Mouse (Mus musculus) limb, embryonic 10.5 days (tissue): Measurements from ENCODE around the gene Ndrg3. TPM values are rescaled to one million over a fixed set of nuclear protein-coding genes. Genes with fewer than 3 reads are reported as not detected.
"Not testable (repeated sequence)": the region's sequence is repeated elsewhere in the genome, so short reads cannot be mapped to it uniquely, and the experiment has no call there.

Experiments
- DNase-seq: peaks from one replicate; pipeline ENCODE4 v3.0.0-alpha.2; 2017; ENCODE audit warnings: low spot score
- H3K27ac ChIP-seq: fragments of 300-500 bp; sonication (generic); 2 replicates; pipeline ENCODE4 v1.5.1; 2016; ENCODE audit warnings: mild to moderate bottlenecking
- H3K27me3 ChIP-seq: fragments of 300-500 bp; sonication (generic); 2 replicates; pipeline ENCODE4 v1.6.1; 2016; ENCODE audit warnings: low read depth, mild to moderate bottlenecking; ENCODE audit not compliant: poor library complexity, severe bottlenecking
- H3K36me3 ChIP-seq: fragments of 300-500 bp; sonication (generic); 2 replicates; pipeline ENCODE4 v1.6.1; 2016; ENCODE audit warnings: mild to moderate bottlenecking, moderate library complexity
- H3K4me1 ChIP-seq: fragments of 300-500 bp; sonication (generic); 2 replicates; pipeline ENCODE4 v1.6.1; 2016
- H3K4me3 ChIP-seq: fragments of 300-500 bp; sonication (generic); 2 replicates; pipeline ENCODE4 v1.5.1; 2016; ENCODE audit warnings: mild to moderate bottlenecking, moderate library complexity
- H3K9me3 ChIP-seq: fragments of 300-500 bp; sonication (generic); replicated peaks from 2 replicates; pipeline ENCODE4 v1.6.1; 2016; ENCODE audit warnings: mild to moderate bottlenecking
- WGBS: fragments of 180-500 bp; shearing (Covaris S2); methylation state at CpG from one replicate; pipeline ENCODE4 v1.1.7; 2016; 5-methylcytosine and 5-hydroxymethylcytosine counted together
- polyA plus RNA-seq: library from polyadenylated mRNA; unstranded; fragments of >200 nt; fragmentation: Nextera tagmentation; extraction: Ambion mirVana; gene quantifications from 2 replicates; pipeline ENCODE4 v1.2.1, GENCODE M21; 2016

Gene Ndrg3
- polyA plus RNA-seq, 1 experiment from 2014 or later, result 40.4 TPM

DNA sequence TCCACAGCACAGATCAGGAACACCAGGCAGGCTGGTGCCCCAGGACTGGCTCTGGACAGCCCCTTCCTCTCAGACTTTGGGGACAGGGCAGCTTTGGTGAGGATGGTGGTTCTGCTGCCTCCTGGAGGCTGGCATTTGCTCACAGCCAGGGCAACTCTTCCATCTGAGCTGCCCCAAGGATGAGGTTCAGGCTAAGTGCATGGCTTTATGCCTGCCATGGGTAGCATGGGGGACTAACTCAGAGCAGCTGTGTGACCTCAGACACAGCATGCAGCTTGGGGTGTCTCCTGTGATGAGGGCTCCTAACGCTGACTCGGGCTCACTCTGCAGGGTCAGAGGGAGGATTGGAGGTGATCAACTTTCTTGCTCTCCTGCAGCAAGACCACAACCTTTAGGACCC is 106.2 kb downstream of the Ndrg3 start:
- H3K27me3 ChIP-seq, H3K4me3 ChIP-seq, H3K9me3 ChIP-seq, H3K36me3 ChIP-seq, H3K27ac ChIP-seq, DNase-seq: not testable (repeated sequence)
- H3K4me1 ChIP-seq, result peaks cover 18% of the 10 kb centered on the region
- WGBS, result 63% methylated on average over 2 of the region's 2 CpGs

DNA sequence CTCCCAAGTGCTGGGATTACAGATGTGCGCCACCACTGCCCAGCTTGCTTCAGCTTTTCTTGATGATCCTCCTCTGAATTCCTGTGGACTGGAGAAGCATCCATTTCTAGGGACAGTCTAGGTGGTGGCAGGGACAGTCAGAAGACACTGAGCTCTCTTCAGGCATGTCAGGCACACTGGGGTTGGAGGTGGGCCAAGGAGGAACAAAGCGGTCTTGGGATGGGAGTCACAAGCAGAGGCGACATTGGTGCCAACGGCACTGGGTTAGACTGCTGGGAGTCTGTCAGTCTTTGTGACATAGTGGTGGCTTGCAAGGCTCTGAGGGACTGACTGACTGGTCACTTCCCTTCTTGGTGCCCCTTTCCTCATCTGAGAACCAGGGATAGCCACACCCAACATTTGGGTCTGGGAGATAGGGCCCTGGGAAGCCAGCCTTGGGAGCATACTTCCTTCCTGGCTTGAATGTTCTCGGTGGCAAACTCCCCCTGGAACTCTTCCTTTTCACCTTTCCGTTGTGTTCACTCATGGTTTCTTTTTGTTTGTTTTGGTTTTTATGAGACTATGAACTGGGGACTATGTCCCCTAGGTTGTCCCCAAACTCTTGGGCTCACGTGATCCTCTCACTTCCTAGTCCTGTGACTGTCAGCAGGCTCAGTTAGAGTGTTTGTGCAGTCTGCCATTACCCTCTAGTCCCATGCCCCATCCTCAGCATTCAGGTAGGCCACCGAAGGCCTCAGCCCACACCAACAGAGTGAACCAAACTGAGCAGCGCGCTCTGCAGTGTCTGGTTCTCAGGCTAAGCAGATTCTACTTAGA is 107.3 kb downstream of the Ndrg3 start:
- Histone ChIP-seq H3K9me3 (no peaks in the 10 kb centered on the region), H3K36me3 (no peaks in the 10 kb centered on the region), H3K27ac (no peak overlapping the region), H3K4me3 (no peak overlapping the region), H3K27me3 (no peaks in the 10 kb centered on the region), H3K4me1 (peaks cover 18% of the 10 kb centered on the region)
- DNase-seq, result no peak
- 90% methylated on average over 10 of the region's 10 CpGs for WGBS

DNA sequence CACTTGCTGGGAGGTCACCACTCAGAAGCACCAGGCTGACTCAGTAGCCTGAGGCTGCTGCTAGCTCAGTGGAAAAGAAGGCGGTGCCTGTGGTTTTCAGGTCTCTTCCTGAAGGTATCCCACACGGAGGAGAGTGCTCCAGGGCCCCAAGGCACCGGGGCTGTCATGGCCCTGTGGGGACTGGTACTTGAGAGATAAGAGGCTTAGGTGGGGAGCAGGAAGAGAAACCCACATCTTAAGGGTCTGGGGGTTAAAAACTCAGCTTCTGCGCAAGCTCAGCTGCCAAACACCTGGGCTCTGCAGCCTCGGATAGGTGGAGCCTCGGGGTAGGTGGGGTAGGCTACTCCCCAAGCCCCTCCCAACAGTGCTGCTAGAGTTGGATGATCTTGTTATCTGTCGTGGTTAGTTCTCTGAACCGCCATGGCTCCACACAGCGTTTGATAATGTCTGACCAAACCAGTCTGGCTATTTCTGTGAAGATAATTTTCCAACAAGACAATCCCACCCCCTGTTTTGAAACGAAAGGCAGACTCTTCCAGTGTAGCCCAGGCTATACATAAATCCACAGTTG is 109.3 kb downstream of the Ndrg3 start:
- no peak overlapping the region for H3K27ac ChIP-seq
- no peak for DNase-seq
- H3K27me3 ChIP-seq, result no peaks in the 10 kb centered on the region
- H3K36me3 ChIP-seq, result no peaks in the 10 kb centered on the region
- no peak overlapping the region for H3K4me3 ChIP-seq
- peaks cover 22% of the 10 kb centered on the region for H3K4me1 ChIP-seq
- WGBS, result 41% methylated on average over 10 of the region's 10 CpGs
- no peaks in the 10 kb centered on the region for H3K9me3 ChIP-seq

DNA sequence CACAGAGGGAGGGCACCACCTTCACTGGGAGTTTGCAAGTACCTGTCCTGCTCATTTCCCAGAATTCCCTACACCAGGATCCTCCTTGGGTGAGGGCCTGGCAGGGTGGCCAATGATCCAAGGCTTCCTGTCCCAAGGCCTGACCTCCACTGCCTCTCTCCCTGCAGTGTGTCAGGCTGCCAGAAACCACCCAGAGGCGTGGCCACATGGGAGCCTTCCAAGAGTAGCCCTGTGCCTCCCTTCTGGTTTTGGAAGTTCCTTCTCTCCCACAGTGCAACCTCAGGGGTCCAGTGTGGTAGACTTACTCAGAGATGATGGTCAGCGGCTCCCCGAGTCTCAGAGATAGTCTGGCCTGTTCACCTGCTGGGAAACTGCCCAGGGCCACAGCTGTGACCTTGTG is 112.3 kb downstream of the Ndrg3 start:
- Histone ChIP-seq H3K4me3 (no peak overlapping the region), H3K36me3 (peaks cover 14% of the 10 kb centered on the region), H3K9me3 (no peaks in the 10 kb centered on the region), H3K27me3 (no peaks in the 10 kb centered on the region), H3K27ac (no peak overlapping the region), H3K4me1 (peaks cover 4% of the 10 kb centered on the region)
- 89% methylated on average over 3 of the region's 3 CpGs for WGBS
- DNase-seq, result no peak

DNA sequence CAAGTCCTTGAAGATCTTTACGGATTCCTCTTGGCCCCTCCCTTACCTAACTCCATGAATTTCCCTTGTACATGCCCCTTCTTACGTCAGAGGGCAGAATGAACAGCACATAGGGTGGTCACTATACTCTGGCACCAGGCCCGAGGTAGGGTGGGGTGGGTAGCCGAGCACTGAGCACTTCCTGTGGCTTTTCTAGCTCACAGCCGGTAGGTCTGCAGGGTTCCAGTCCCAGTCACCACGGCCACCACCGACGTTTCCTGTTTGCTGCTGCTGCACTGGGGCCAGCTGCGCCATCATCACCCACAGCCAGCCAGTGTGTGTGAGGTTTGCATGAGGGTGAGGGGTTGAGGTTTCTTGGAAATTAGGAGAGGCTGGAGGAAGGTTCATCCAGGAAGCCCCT is 114.1 kb downstream of the Ndrg3 start:
- WGBS, result 67% methylated on average over 9 of the region's 9 CpGs

More for the DNA sequence above, 114.1 kb downstream of the Ndrg3 start:
- H3K27ac ChIP-seq, result no peak overlapping the region
- H3K9me3 ChIP-seq, result no peaks in the 10 kb centered on the region
- peaks cover 32% of the 10 kb centered on the region for H3K36me3 ChIP-seq
- H3K4me1 ChIP-seq, result peaks cover 4% of the 10 kb centered on the region
- no peak overlapping the region for H3K4me3 ChIP-seq
- DNase-seq, result no peak
- H3K27me3 ChIP-seq, result no peaks in the 10 kb centered on the region

Other genes starting within 250 kb of the Ndrg3 start
- gene Myl9, start 216.6 kb downstream of the Ndrg3 start, polyA plus RNA-seq, result 30.1 and 62.7 TPM in 2 replicates
- gene Tgif2, start 152.0 kb downstream of the Ndrg3 start, polyA plus RNA-seq, result 104 and 109 TPM in 2 replicates
- 9.4 and 10.7 TPM in 2 replicates for gene 4930518I15Rik, start 134.1 kb downstream of the Ndrg3 start, polyA plus RNA-seq
- 182 and 204 TPM in 2 replicates for gene Rab5if, start 128.9 kb downstream of the Ndrg3 start, polyA plus RNA-seq
- gene Sla2, start 104.9 kb downstream of the Ndrg3 start, polyA plus RNA-seq, result 0.45 and 0.58 TPM in 2 replicates
- 51.3 and 61.5 TPM in 2 replicates for gene Dsn1, start 15.1 kb upstream of the Ndrg3 start, polyA plus RNA-seq
- 5.3 and 5.7 TPM in 2 replicates for gene Soga1, start 87.2 kb upstream of the Ndrg3 start, polyA plus RNA-seq
- gene Tldc2, start 95.0 kb upstream of the Ndrg3 start, polyA plus RNA-seq, result not detected in 2 replicates
- 24.0 and 27.3 TPM in 2 replicates for gene Samhd1, start 143.2 kb upstream of the Ndrg3 start, polyA plus RNA-seq
- gene Rbl1, start 212.5 kb upstream of the Ndrg3 start, polyA plus RNA-seq, result 16.6 and 23.8 TPM in 2 replicates